Comparison of ENCODE assay signal across 21 mouse cellular contexts in the genomic region with DNA sequence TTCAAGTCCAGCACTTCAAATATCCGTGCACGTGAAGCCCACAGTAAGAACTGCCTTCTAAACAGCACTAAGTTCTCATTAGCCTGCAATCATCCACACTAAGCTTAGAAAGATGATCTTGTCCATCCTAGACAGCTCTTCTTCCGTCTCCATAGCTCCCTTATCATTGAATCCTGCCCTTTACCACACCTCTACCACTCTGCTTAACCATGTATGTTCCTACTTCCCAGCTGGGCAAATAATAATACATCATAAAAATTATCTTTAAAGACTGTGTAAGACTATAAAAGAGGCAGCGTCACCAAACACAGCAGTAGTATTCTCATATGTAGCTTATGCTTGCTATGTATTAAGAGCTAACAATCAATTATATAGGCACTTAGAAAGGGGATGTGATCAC. TPM values are rescaled to one million over a fixed set of nuclear protein-coding genes. Genes with fewer than 3 reads are reported as not detected.
DNase-seq lines count a peak whose midpoint lies in the region; ATAC-seq and TF ChIP-seq lines count a peak whose summit lies in the region.
"Had no signal": no experiment of that assay in that cellular context is flagged by ENCODE, and none has a peak within 500 bp of the region (broad histone marks: within the 10 kb centered on the region; RNA-seq: fewer than 3 reads in every experiment).

No protein-coding gene starts in this region.

- no peak overlapping the region for H3K4me2 ChIP-seq in intestine, embryonic 15.5 days (replicated peaks)
- no peak overlapping the region for H3K4me2 ChIP-seq in intestine, embryonic 16.5 days (ENCODE audit: low read depth, low read length)
- H3K4me2 ChIP-seq in intestine, postnatal 0 days (replicated peaks; ENCODE audit: low read depth), result no peak overlapping the region

- no peak for DNase-seq in embryo, embryonic 11 days
- DNase-seq in ovary, postnatal 10 days (ENCODE audit: low spot score), result no peak
- DNase-seq in right cerebral cortex, postnatal 4 days, result no peak
- DNase-seq: adrenal gland, adult 2 months; adrenal gland, adult 8-10 months; adrenal gland, postnatal 10 days; adrenal gland, postnatal 14 days; adrenal gland, postnatal 25 days; adrenal gland, postnatal 36 days; B cell, adult 2 months; cerebellum, adult 11 months; cerebellum, adult 11-12 months; cerebellum, adult 18-20 months had no signal

- H3K27me3 ChIP-seq in intestine, embryonic 15.5 days (replicated peaks), result no peaks in the 10 kb centered on the region
- no peaks in the 10 kb centered on the region for H3K27me3 ChIP-seq in intestine, embryonic 16.5 days (replicated peaks; ENCODE audit: control insufficient read depth, insufficient read depth, low read length)
- no peaks in the 10 kb centered on the region for H3K27me3 ChIP-seq in intestine, postnatal 0 days (replicated peaks; ENCODE audit: control insufficient read depth, insufficient read depth, low read length)
- H3K27me3 ChIP-seq: CH12.LX, Patski had no signal

- WGBS in intestine, embryonic 15.5 days, result 71% methylated on average over 4 of the region's 4 CpGs
- 71% methylated on average over 4 of the region's 4 CpGs for WGBS in intestine, embryonic 16.5 days
- WGBS in intestine, postnatal 0 days, result 55% methylated on average over 4 of the region's 4 CpGs

- H3K4me3 ChIP-seq in intestine, embryonic 15.5 days (replicated peaks), result no peak overlapping the region
- no peak overlapping the region for H3K4me3 ChIP-seq in intestine, embryonic 16.5 days (ENCODE audit: low read length)
- no peak overlapping the region for H3K4me3 ChIP-seq in intestine, postnatal 0 days (ENCODE audit: low read depth, low read length)

- H3K27ac ChIP-seq in intestine, embryonic 15.5 days, result no peak overlapping the region
- H3K27ac ChIP-seq in intestine, embryonic 16.5 days (ENCODE audit: low read length), result no peak overlapping the region
- H3K27ac ChIP-seq in intestine, postnatal 0 days (ENCODE audit: low read depth, low read length), result no peak overlapping the region

- no peaks in the 10 kb centered on the region for H3K9me3 ChIP-seq in intestine, embryonic 15.5 days
- no peaks in the 10 kb centered on the region for H3K9me3 ChIP-seq in intestine, embryonic 16.5 days (ENCODE audit: control insufficient read depth, low read length)
- no peaks in the 10 kb centered on the region for H3K9me3 ChIP-seq in intestine, postnatal 0 days (ENCODE audit: control insufficient read depth)
- H3K9me3 ChIP-seq: G1E had no signal

- no peak overlapping the region for H3K9ac ChIP-seq in intestine, embryonic 15.5 days
- H3K9ac ChIP-seq in intestine, embryonic 16.5 days (ENCODE audit: low read depth, low read length), result no peak overlapping the region
- H3K9ac ChIP-seq in intestine, postnatal 0 days (ENCODE audit: low read depth, low read length), result no peak overlapping the region

- peak; percentile 62; the same call in 1 of the 2 replicates for ATAC-seq in intestine, embryonic 15.5 days
- peak; percentile 48 for ATAC-seq in intestine, embryonic 16.5 days
- ATAC-seq in intestine, postnatal 0 days, result peak; percentile 64; the same call in 1 of the 2 replicates
- ATAC-seq: activated CD4-positive, CD25-positive, alpha-beta regulatory T cell, adult 4 months; CD4-positive, CD25-positive, alpha-beta regulatory T cell, adult 4 months; Patski had no signal

- H3K4me1 ChIP-seq in intestine, embryonic 15.5 days (replicated peaks), result no peaks in the 10 kb centered on the region
- no peaks in the 10 kb centered on the region for H3K4me1 ChIP-seq in intestine, embryonic 16.5 days (ENCODE audit: control insufficient read depth, insufficient read depth, low read length)
- H3K4me1 ChIP-seq in intestine, postnatal 0 days (replicated peaks; ENCODE audit: control insufficient read depth, insufficient read depth, low read length), result no peaks in the 10 kb centered on the region

- TF ChIP-seq CTCF in intestine, postnatal 0 days (IDR thresholded peaks at IDR 0.05; ENCODE audit: low read depth), result no peak

- H3K36me3 ChIP-seq in intestine, embryonic 15.5 days, result no peaks in the 10 kb centered on the region
- H3K36me3 ChIP-seq in intestine, embryonic 16.5 days (ENCODE audit: control insufficient read depth, insufficient read depth, low read length), result no peaks in the 10 kb centered on the region
- H3K36me3 ChIP-seq in intestine, postnatal 0 days (ENCODE audit: control insufficient read depth, insufficient read depth), result no peaks in the 10 kb centered on the region; the same call in 1 of the 2 replicates

RNA-seq across cellular contexts. Expression of gene Neil3, which starts 35.2 kb away (rescaled TPM):
- 23.5 and 24.4 TPM in 2 replicates for polyA plus RNA-seq in intestine, embryonic 15.5 days (2015; fragmentation: Nextera tagmentation; extraction: Ambion mirVana)
- polyA plus RNA-seq in intestine, embryonic 16.5 days (2015; fragmentation: Nextera tagmentation; extraction: Ambion mirVana), result 19.6 and 24.4 TPM in 2 replicates
- polyA plus RNA-seq in intestine, postnatal 0 days (2015; fragmentation: Nextera tagmentation; extraction: Ambion mirVana), result 8.1 and 9.3 TPM in 2 replicates
